ENCODE assay signal across 9 mouse cellular contexts in the genomic region with DNA sequence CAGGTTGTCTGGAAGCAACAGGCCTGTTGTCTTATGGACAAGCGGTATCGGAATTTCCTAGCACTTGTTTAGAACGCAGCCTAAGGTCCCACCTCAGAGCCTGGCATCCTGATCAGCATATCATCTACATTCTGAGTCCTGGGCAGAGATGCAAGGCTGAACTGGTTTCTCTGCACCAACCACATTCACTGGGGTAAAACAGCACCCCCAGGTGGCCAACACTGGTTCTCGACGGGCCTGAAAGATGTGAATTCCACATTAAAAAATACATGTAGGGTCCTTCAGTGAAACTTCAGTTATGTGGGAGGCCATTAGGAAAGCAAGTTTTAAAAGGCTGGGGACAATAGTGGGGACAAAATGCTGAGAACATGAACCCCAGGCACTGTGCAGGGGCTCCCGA. TPM values are rescaled to one million over a fixed set of nuclear protein-coding genes. Genes with fewer than 3 reads are reported as not detected.
DNase-seq lines count a peak whose midpoint lies in the region; ATAC-seq and TF ChIP-seq lines count a peak whose summit lies in the region.
"Had no signal": no experiment of that assay in that cellular context is flagged by ENCODE, and none has a peak within 500 bp of the region (broad histone marks: within the 10 kb centered on the region; RNA-seq: fewer than 3 reads in every experiment).

No protein-coding gene starts in this region.

- TF ChIP-seq POLR2A in spleen, adult 2 months (IDR thresholded peaks at IDR 0.05; ENCODE audit: low read depth, low read length) = no peak

- no peak overlapping the region for H3K9ac ChIP-seq in forebrain, embryonic 12.5 days
- no peak overlapping the region for H3K9ac ChIP-seq in forebrain, embryonic 14.5 days (ENCODE audit: low read length)
- H3K9ac ChIP-seq in neural tube, embryonic 11.5 days (ENCODE audit: low read length) = no peak overlapping the region

- no peak overlapping the region for H3K4me3 ChIP-seq in forebrain, embryonic 10.5 days
- H3K4me3 ChIP-seq in forebrain, embryonic 12.5 days (replicated peaks) = no peak overlapping the region
- H3K4me3 ChIP-seq in spleen, adult 2 months (ENCODE audit: extremely low read depth, insufficient read depth, insufficient read length) = no peak overlapping the region
- no peak overlapping the region for H3K4me3 ChIP-seq in forebrain, embryonic 14.5 days (ENCODE audit: low read depth, low read length)
- no peak overlapping the region for H3K4me3 ChIP-seq in neural tube, embryonic 11.5 days (ENCODE audit: low read depth, low read length)

- 67% methylated on average over 6 of the region's 6 CpGs for whole genome bisulfite sequencing in forebrain, embryonic 10.5 days
- WGBS in forebrain, embryonic 12.5 days = 58% methylated on average over 6 of the region's 6 CpGs
- WGBS in spleen, adult 2 months = 69% methylated on average over 6 of the region's 6 CpGs
- 59% methylated on average over 6 of the region's 6 CpGs for WGBS in forebrain, embryonic 14.5 days
- WGBS in neural tube, embryonic 11.5 days = 71% methylated on average over 6 of the region's 6 CpGs

- H3K36me3 ChIP-seq in forebrain, embryonic 10.5 days (replicated peaks) = no peaks in the 10 kb centered on the region
- H3K36me3 ChIP-seq in forebrain, embryonic 12.5 days (replicated peaks) = no peaks in the 10 kb centered on the region
- no peaks in the 10 kb centered on the region for H3K36me3 ChIP-seq in spleen, adult 2 months (ENCODE audit: control insufficient read depth, insufficient read depth, low read length)
- no peaks in the 10 kb centered on the region for H3K36me3 ChIP-seq in forebrain, embryonic 14.5 days (ENCODE audit: control insufficient read depth, insufficient read depth, low read length)
- H3K36me3 ChIP-seq in neural tube, embryonic 11.5 days (ENCODE audit: control insufficient read depth, insufficient read depth, low read length) = no peaks in the 10 kb centered on the region

- DNase-seq in forebrain, embryonic 10.5 days (ENCODE audit: extremely low spot score, low spot score) = peak; percentile 43
- peak in 1 of 2 experiments; percentile 15 for DNase-seq in spleen, adult 2 months (ENCODE audit: low read depth in 1 of 2, low spot score in 2 of 2)
- DNase-seq in spleen, adult 12 weeks (ENCODE audit: low spot score) = no peak
- DNase-seq in forebrain, embryonic 14.5 days (ENCODE audit: low spot score) = peak; percentile 68
- peak; percentile 59 to 83 for DNase-seq in layer of hippocampus, postnatal 25 days (ENCODE audit: extremely low spot score in 1 of 2, low spot score in 1 of 2)
- DNase-seq in neural tube, embryonic 11.5 days (ENCODE audit: low spot score) = peak; percentile 57
- peak; percentile 42 to 50 for DNase-seq in urinary bladder, postnatal 36 days (ENCODE audit: low spot score in 2 of 2)

- peak; percentile 24; the same call in 1 of the 2 replicates for TF ChIP-seq CTCF in spleen, adult 2 months (IDR thresholded peaks at IDR 0.05; ENCODE audit: extremely low read depth, insufficient read depth, insufficient read length, insufficient replicate concordance)

- no peaks in the 10 kb centered on the region for H3K9me3 ChIP-seq in forebrain, embryonic 10.5 days
- H3K9me3 ChIP-seq in forebrain, embryonic 12.5 days = no peaks in the 10 kb centered on the region
- H3K9me3 ChIP-seq in forebrain, embryonic 14.5 days (replicated peaks; ENCODE audit: control insufficient read depth, low read length) = no peaks in the 10 kb centered on the region
- no peaks in the 10 kb centered on the region for H3K9me3 ChIP-seq in neural tube, embryonic 11.5 days (ENCODE audit: control insufficient read depth, low read length)

- peaks cover 60% of the 10 kb centered on the region for H3K4me1 ChIP-seq in forebrain, embryonic 10.5 days
- peaks cover 51% of the 10 kb centered on the region for H3K4me1 ChIP-seq in forebrain, embryonic 12.5 days
- no peaks in the 10 kb centered on the region for H3K4me1 ChIP-seq in spleen, adult 2 months (ENCODE audit: control insufficient read depth, insufficient read depth, insufficient read length)
- H3K4me1 ChIP-seq in forebrain, embryonic 14.5 days (ENCODE audit: control insufficient read depth, insufficient read depth, low read length) = peaks cover 6% of the 10 kb centered on the region; the same call in 1 of the 2 replicates
- peaks cover 8% of the 10 kb centered on the region; the same call in 1 of the 2 replicates for H3K4me1 ChIP-seq in neural tube, embryonic 11.5 days (ENCODE audit: control insufficient read depth, insufficient read depth, low read length)

- H3K4me2 ChIP-seq in forebrain, embryonic 12.5 days = no peak overlapping the region
- H3K4me2 ChIP-seq in forebrain, embryonic 14.5 days (ENCODE audit: low read length) = no peak overlapping the region
- no peak overlapping the region for H3K4me2 ChIP-seq in neural tube, embryonic 11.5 days (ENCODE audit: low read depth)

- H3K27me3 ChIP-seq in forebrain, embryonic 10.5 days (ENCODE audit: poor library complexity, severe bottlenecking) = peaks cover 9% of the 10 kb centered on the region; the same call in 1 of the 2 replicates
- H3K27me3 ChIP-seq in forebrain, embryonic 12.5 days = no peaks in the 10 kb centered on the region
- no peaks in the 10 kb centered on the region for H3K27me3 ChIP-seq in spleen, adult 2 months (ENCODE audit: control insufficient read depth, insufficient read depth, low read length)
- H3K27me3 ChIP-seq in forebrain, embryonic 14.5 days (replicated peaks; ENCODE audit: control insufficient read depth, insufficient read depth, low read length) = no peaks in the 10 kb centered on the region
- no peaks in the 10 kb centered on the region for H3K27me3 ChIP-seq in neural tube, embryonic 11.5 days (ENCODE audit: control insufficient read depth, insufficient read depth, low read length)

- H3K27ac ChIP-seq in forebrain, embryonic 10.5 days = peak overlapping the region; percentile 15; the same call in 1 of the 2 replicates
- H3K27ac ChIP-seq in forebrain, embryonic 12.5 days = no peak overlapping the region
- no peak overlapping the region for H3K27ac ChIP-seq in spleen, adult 2 months (ENCODE audit: insufficient read depth, low read length)
- no peak overlapping the region for H3K27ac ChIP-seq in forebrain, embryonic 14.5 days (ENCODE audit: low read depth, low read length)
- no peak overlapping the region for H3K27ac ChIP-seq in neural tube, embryonic 11.5 days (ENCODE audit: low read depth, low read length)

- no peak for ATAC-seq in forebrain, embryonic 12.5 days (ENCODE audit: low FRiP score)
- no peak for ATAC-seq in forebrain, embryonic 14.5 days
- ATAC-seq in neural tube, embryonic 11.5 days (ENCODE audit: insufficient read depth, low FRiP score, low TSS enrichment) = no peak

RNA-seq across cellular contexts. Expression of gene Psapl1, which starts 20.0 kb away (rescaled TPM):
- polyA plus RNA-seq in forebrain, embryonic 10.5 days (2016; fragmentation: Nextera tagmentation; extraction: Ambion mirVana) = 0.10 TPM in 1 of 2 replicates, not detected in the other
- polyA plus RNA-seq in forebrain, embryonic 12.5 days (2016; fragmentation: Nextera tagmentation; extraction: Ambion mirVana) = 0.09 TPM in 1 of 2 replicates, not detected in the other
- not detected in 2 replicates for polyA plus RNA-seq in spleen, adult 2 months (2012; rRNA removed)
- not detected in 2 replicates for polyA plus RNA-seq in forebrain, embryonic 14.5 days (2014; fragmentation: Nextera tagmentation; extraction: Ambion mirVana)
- total RNA-seq in layer of hippocampus, postnatal 25 days (2021) = not detected
- polyA plus RNA-seq in neural tube, embryonic 11.5 days (2014; fragmentation: Nextera tagmentation; extraction: Ambion mirVana) = 0.12 and 0.22 TPM in 2 replicates
- total RNA-seq: ES-E14 had no signal
